Mouse (Mus musculus) lung, postnatal 0 days (tissue): ENCODE measurements around the gene Dnhd1. TPM values are rescaled to one million over a fixed set of nuclear protein-coding genes. Genes with fewer than 3 reads are reported as not detected.

Experiments
- ATAC-seq: fragments of 200-750 bp; cut with Nextera tagmentation; 2 replicates; pipeline ENCODE4 v1.8.0; 2017; ENCODE audit warnings: moderate library complexity
- DNase-seq: peaks from one replicate; pipeline ENCODE4 v3.0.0-alpha.2; 2016; ENCODE audit warnings: low spot score
- H3K27ac ChIP-seq: fragments of 300-500 bp; sonication (generic); 2 replicates; pipeline ENCODE4 v1.5.1; 2014; ENCODE audit warnings: antibody characterized with exemption, mild to moderate bottlenecking, low read length, mixed read lengths
- H3K27me3 ChIP-seq: fragments of 300-500 bp; sonication (generic); replicated peaks from 2 replicates; pipeline ENCODE4 v1.6.1; 2014; ENCODE audit warnings: low read length, mixed read lengths; ENCODE audit not compliant: insufficient read depth
- H3K36me3 ChIP-seq: fragments of 300-500 bp; sonication (generic); 2 replicates; pipeline ENCODE4 v1.6.1; 2014; ENCODE audit warnings: low read length, mixed read lengths; ENCODE audit not compliant: insufficient read depth
- H3K4me1 ChIP-seq: fragments of 300-500 bp; sonication (generic); 2 replicates; pipeline ENCODE4 v1.6.1; 2014; ENCODE audit warnings: antibody characterized with exemption, low read depth, low read length, mixed read lengths; ENCODE audit not compliant: insufficient read depth
- H3K4me2 ChIP-seq: fragments of 300-500 bp; sonication (generic); replicated peaks from 2 replicates; pipeline ENCODE4 v1.6.1; 2014; ENCODE audit warnings: low read depth, mild to moderate bottlenecking, low read length, moderate library complexity, mixed read lengths
- H3K4me3 ChIP-seq: fragments of 300-500 bp; sonication (generic); 2 replicates; pipeline ENCODE4 v1.5.1; 2014; ENCODE audit warnings: low read depth, low read length
- H3K9ac ChIP-seq: fragments of 300-500 bp; sonication (generic); replicated peaks from 2 replicates; pipeline ENCODE4 v1.6.1; 2014; ENCODE audit warnings: low read depth, mild to moderate bottlenecking
- H3K9me3 ChIP-seq: fragments of 300-500 bp; sonication (generic); 2 replicates; pipeline ENCODE4 v1.6.1; 2016; ENCODE audit warnings: low read length, mixed read lengths
- CTCF ChIP-seq: IDR thresholded peaks from 2 replicates; pipeline ENCODE4 v1.5.1; 2016; ENCODE audit warnings: antibody characterized with exemption, mild to moderate bottlenecking
- EP300 ChIP-seq: IDR thresholded peaks from 2 replicates; pipeline ENCODE4 v1.6.1; 2016; ENCODE audit warnings: antibody characterized with exemption, mild to moderate bottlenecking, control low read depth
- WGBS: fragments of 180-500 bp; shearing (Covaris S2); extraction: QIAGEN DNeasy Blood & Tissue Kit; methylation state at CpG from one replicate; pipeline ENCODE4 v1.1.7; 2014; 5-methylcytosine and 5-hydroxymethylcytosine counted together
- polyA plus RNA-seq: library from polyadenylated mRNA; unstranded; fragments of >200 nt; fragmentation: Nextera tagmentation; extraction: Ambion mirVana; gene quantifications from 2 replicates; pipeline ENCODE4 v1.2.1, GENCODE M21; 2015

Dnhd1 gene
- polyA plus RNA-seq, 1 experiment from 2014 or later, result 0.79 TPM

- H3K9ac ChIP-seq, result peak within 1 kb of the TSS; percentile 69
- DNase-seq (peak; percentile 96), ATAC-seq (peak; percentile 95)
- H3K9me3 ChIP-seq, result no peaks in the 10 kb centered on the region
- no peak for TF ChIP-seq CTCF
- no peak for TF ChIP-seq EP300
- H3K4me3 ChIP-seq, result peak within 1 kb of the TSS; percentile 71
- H3K27me3 ChIP-seq, result no peaks in the 10 kb centered on the region
- H3K36me3 ChIP-seq, result 0 out of 2 replicates have a peak, but pooled peaks cover 10% of the 10 kb centered on the region
- 19% methylated on average over 20 of the region's 20 CpGs for WGBS
- peaks cover 5% of the 10 kb centered on the region; the same call in 1 of the 2 replicates for H3K4me1 ChIP-seq
- H3K27ac ChIP-seq, result peak within 1 kb of the TSS; percentile 52
- peak within 1 kb of the TSS; percentile 83 for H3K4me2 ChIP-seq
These were observed 101.1 kb downstream of the Dnhd1 start, which contains the start of gene Tpp1 for GRCm38 (mm10) chr7:105751491-105752433. TSS of gene Tpp1 (minus strand) at chr7:105752235.

GRCm38 (mm10) chr7:105752716-105753115, 102.1 kb downstream of the Dnhd1 start:
- no peak overlapping the region for H3K4me3 ChIP-seq
- no peaks in the 10 kb centered on the region for H3K27me3 ChIP-seq
- peaks cover 5% of the 10 kb centered on the region; the same call in 1 of the 2 replicates for H3K4me1 ChIP-seq
- no peak for DNase-seq
- no peak for ATAC-seq
- no peak overlapping the region for H3K4me2 ChIP-seq
- 0 out of 2 replicates have a peak, but pooled peaks cover 15% of the 10 kb centered on the region for H3K36me3 ChIP-seq
- no peak for TF ChIP-seq EP300
- TF ChIP-seq CTCF, result 0 out of 2 replicates have a peak, but pooled peaks have one; percentile 18
- no peak overlapping the region for H3K9ac ChIP-seq
- no peak overlapping the region for H3K27ac ChIP-seq
- no peaks in the 10 kb centered on the region for H3K9me3 ChIP-seq
- 100% methylated on average over 2 of the region's 2 CpGs for WGBS

- H3K27ac ChIP-seq, result no peak overlapping the region
- DNase-seq (no peak), ATAC-seq (no peak)
- TF ChIP-seq EP300 (no peak), CTCF (no peak)
- 89% methylated on average over 10 of the region's 10 CpGs for WGBS
- H3K27me3 ChIP-seq, result no peaks in the 10 kb centered on the region
- no peaks in the 10 kb centered on the region for H3K9me3 ChIP-seq
- no peak overlapping the region for H3K4me2 ChIP-seq
- no peak overlapping the region for H3K4me3 ChIP-seq
- peaks cover 5% of the 10 kb centered on the region; the same call in 1 of the 2 replicates for H3K4me1 ChIP-seq
- H3K9ac ChIP-seq, result no peak overlapping the region
- 0 out of 2 replicates have a peak, but pooled peaks cover 15% of the 10 kb centered on the region for H3K36me3 ChIP-seq
These were observed 102.7 kb downstream of the Dnhd1 start for GRCm38 (mm10) chr7:105753281-105753680.

DNA sequence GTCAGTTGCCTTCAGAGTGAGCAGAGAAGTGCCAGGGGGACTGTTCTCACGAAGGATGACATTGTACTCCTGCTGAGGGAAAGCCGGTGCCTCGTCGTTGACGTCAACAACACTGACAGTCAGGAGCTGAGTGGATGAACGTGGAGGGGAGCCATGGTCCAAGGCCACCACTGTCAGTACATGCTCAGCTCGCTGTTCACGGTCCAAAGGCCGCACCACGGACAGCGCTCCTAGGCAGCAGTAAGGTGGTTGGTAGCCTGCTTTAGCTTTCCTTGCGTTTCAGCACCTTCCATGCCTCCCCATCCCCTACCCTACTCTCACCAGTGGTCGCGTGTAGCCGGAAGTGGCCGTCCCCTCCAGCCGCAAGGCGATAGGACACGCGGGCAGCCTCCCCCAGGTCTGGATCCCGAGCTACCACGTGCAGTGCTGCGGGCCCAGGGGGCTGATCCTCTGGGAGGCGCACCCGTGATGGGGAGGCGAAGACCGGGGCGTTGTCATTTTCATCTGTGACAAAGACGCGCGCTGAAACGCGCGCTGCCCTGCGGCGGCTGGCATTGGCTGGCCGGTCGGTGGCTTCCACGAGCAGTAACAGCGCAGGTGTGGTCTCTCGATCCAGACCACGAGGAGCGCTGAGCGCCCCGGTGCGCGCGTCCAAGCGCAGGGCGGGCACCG, 111.3 kb downstream of the Dnhd1 start:
- no peak for TF ChIP-seq CTCF
- no peak for TF ChIP-seq EP300
- H3K27ac ChIP-seq, result no peak overlapping the region
- H3K27me3 ChIP-seq, result no peaks in the 10 kb centered on the region
- no peaks in the 10 kb centered on the region for H3K9me3 ChIP-seq
- ATAC-seq (no peak), DNase-seq (no peak)
- H3K4me2 ChIP-seq, result peak overlapping the region; percentile 30
- H3K4me1 ChIP-seq, result no peaks in the 10 kb centered on the region
- H3K9ac ChIP-seq, result no peak overlapping the region
- peak overlapping the region; percentile 3; the same call in 1 of the 2 replicates for H3K4me3 ChIP-seq
- 49% methylated on average over 51 of the region's 51 CpGs for WGBS
- H3K36me3 ChIP-seq, result 0 out of 2 replicates have a peak, but pooled peaks cover 18% of the 10 kb centered on the region

- DNase-seq (no peak), ATAC-seq (no peak; the same call in 1 of the 2 replicates)
- Histone ChIP-seq H3K4me3 (peak overlapping the region; percentile 3; the same call in 1 of the 2 replicates), H3K36me3 (0 out of 2 replicates have a peak, but pooled peaks cover 13% of the 10 kb centered on the region), H3K27ac (no peak overlapping the region), H3K9ac (no peak overlapping the region), H3K4me2 (peak overlapping the region; percentile 30), H3K4me1 (no peaks in the 10 kb centered on the region), H3K27me3 (no peaks in the 10 kb centered on the region), H3K9me3 (no peaks in the 10 kb centered on the region)
- TF ChIP-seq EP300 (no peak), CTCF (no peak)
- 57% methylated on average over 55 of the region's 55 CpGs for WGBS
These were observed 112.1 kb downstream of the Dnhd1 start for GRCm38 (mm10) chr7:105762517-105763270.
